8 mouse cellular contexts compared by ENCODE assay signal in genomic region chr8:111537765-111538158, GRCm38 (mm10). TPM values are rescaled to one million over a fixed set of nuclear protein-coding genes. Genes with fewer than 3 reads are reported as not detected.
DNase-seq lines count a peak whose midpoint lies in the region; ATAC-seq and TF ChIP-seq lines count a peak whose summit lies in the region.

No protein-coding gene starts in this region.

- H3K4me2 ChIP-seq in limb, embryonic 14.5 days (replicated peaks; ENCODE audit: low read depth, low read length, severe bottlenecking) = peak overlapping the region; percentile 66
- peak overlapping the region; percentile 84 for H3K4me2 ChIP-seq in stomach, embryonic 16.5 days (ENCODE audit: low read depth, low read length)

- no peaks in the 10 kb centered on the region for H3K36me3 ChIP-seq in spleen, adult 2 months (ENCODE audit: control insufficient read depth, insufficient read depth, low read length)
- H3K36me3 ChIP-seq in limb, embryonic 14.5 days (ENCODE audit: control insufficient read depth, insufficient read depth, low read length) = no peaks in the 10 kb centered on the region
- no peaks in the 10 kb centered on the region for H3K36me3 ChIP-seq in stomach, embryonic 16.5 days (ENCODE audit: control insufficient read depth, insufficient read depth, low read length)

- no peaks in the 10 kb centered on the region for H3K27me3 ChIP-seq in spleen, adult 2 months (ENCODE audit: control insufficient read depth, insufficient read depth, low read length)
- no peaks in the 10 kb centered on the region for H3K27me3 ChIP-seq in limb, embryonic 14.5 days (ENCODE audit: control insufficient read depth, insufficient read depth, low read length)
- no peaks in the 10 kb centered on the region for H3K27me3 ChIP-seq in stomach, embryonic 16.5 days (ENCODE audit: control insufficient read depth, insufficient read depth, low read length)

- no peak for ATAC-seq in limb, embryonic 14.5 days (ENCODE audit: low FRiP score, low read depth)
- ATAC-seq in stomach, embryonic 16.5 days (ENCODE audit: insufficient read depth, low FRiP score) = no peak

- H3K27ac ChIP-seq in spleen, adult 2 months (ENCODE audit: insufficient read depth, low read length) = 0 out of 2 replicates have a peak overlapping the region, but pooled peaks have one; percentile 5
- no peak overlapping the region for H3K27ac ChIP-seq in limb, embryonic 14.5 days (replicated peaks; ENCODE audit: low read depth, low read length)
- peak overlapping the region; percentile 93 for H3K27ac ChIP-seq in stomach, embryonic 16.5 days (ENCODE audit: low read length)

- intact Hi-C loops in gastrocnemius, postnatal 14 days (cut with DNase I; ENCODE audit: low total_unique reads) = loop anchor here (2.0 kb wide), 1 partner anchor 87 kb away; no protein-coding TSS in a partner anchor

- TF ChIP-seq CTCF in spleen, adult 2 months (IDR thresholded peaks at IDR 0.05; ENCODE audit: extremely low read depth, insufficient read depth, insufficient read length, insufficient replicate concordance) = no peak

- H3K4me3 ChIP-seq in spleen, adult 2 months (ENCODE audit: extremely low read depth, insufficient read depth, insufficient read length) = peak overlapping the region; percentile 90
- peak overlapping the region; percentile 93 for H3K4me3 ChIP-seq in limb, embryonic 14.5 days (replicated peaks; ENCODE audit: low read length)
- H3K4me3 ChIP-seq in stomach, embryonic 16.5 days (replicated peaks; ENCODE audit: low read length) = peak overlapping the region; percentile 96

- no peaks in the 10 kb centered on the region for H3K9me3 ChIP-seq in limb, embryonic 14.5 days (ENCODE audit: control insufficient read depth, low read length)
- H3K9me3 ChIP-seq in stomach, embryonic 16.5 days (replicated peaks; ENCODE audit: control insufficient read depth, low read length) = no peaks in the 10 kb centered on the region

- no peak for TF ChIP-seq POLR2A in spleen, adult 2 months (IDR thresholded peaks at IDR 0.05; ENCODE audit: low read depth, low read length)
- no peak for TF ChIP-seq POLR2A in limb, embryonic 14.5 days (IDR thresholded peaks at IDR 0.05; ENCODE audit: borderline replicate concordance, extremely low read depth, insufficient read depth, insufficient read length)

- H3K9ac ChIP-seq in limb, embryonic 14.5 days (ENCODE audit: low read depth, low read length, severe bottlenecking) = peak overlapping the region; percentile 97
- peak overlapping the region; percentile 92 for H3K9ac ChIP-seq in stomach, embryonic 16.5 days (ENCODE audit: low read length)

- peaks cover 3% of the 10 kb centered on the region for H3K4me1 ChIP-seq in spleen, adult 2 months (ENCODE audit: control insufficient read depth, insufficient read depth, insufficient read length)
- peaks cover 28% of the 10 kb centered on the region for H3K4me1 ChIP-seq in limb, embryonic 14.5 days (ENCODE audit: control insufficient read depth, insufficient read depth, low read length)
- H3K4me1 ChIP-seq in stomach, embryonic 16.5 days (ENCODE audit: control insufficient read depth, insufficient read depth, low read length) = peaks cover 26% of the 10 kb centered on the region

- DNase-seq in cerebellum, adult 8-10 months = peak; percentile 12
- no peak for DNase-seq in cerebellum, adult 11 months
- DNase-seq in spleen, adult 2 months (ENCODE audit: low read depth in 1 of 2, low spot score in 2 of 2) = no peak
- no peak for DNase-seq in spleen, adult 12 weeks (ENCODE audit: low spot score)
- DNase-seq in limb, embryonic 14.5 days (ENCODE audit: low spot score) = no peak
- no peak for DNase-seq in spleen, postnatal 10 days (ENCODE audit: low spot score in 2 of 2)
- no peak for DNase-seq in gastrocnemius, postnatal 14 days

- WGBS in spleen, adult 2 months = 7% methylated on average over 8 of the region's 8 CpGs
- WGBS in limb, embryonic 14.5 days = 3% methylated on average over 8 of the region's 8 CpGs
- WGBS in stomach, embryonic 16.5 days = 4% methylated on average over 8 of the region's 8 CpGs

RNA-seq across cellular contexts. Expression of gene Znrf1, which starts 1.9 kb away (rescaled TPM):
- polyA plus RNA-seq in spleen, adult 2 months (2012; rRNA removed) = 62.9 and 73.2 TPM in 2 replicates
- 133 and 158 TPM in 2 replicates for polyA plus RNA-seq in limb, embryonic 14.5 days (2012; rRNA removed)
- polyA plus RNA-seq in limb, embryonic 14.5 days (2014; fragmentation: Nextera tagmentation; extraction: Ambion mirVana) = 42.4 and 55.3 TPM in 2 replicates
- polyA plus RNA-seq in stomach, embryonic 16.5 days (2015; fragmentation: Nextera tagmentation; extraction: Ambion mirVana) = 9.7 and 14.0 TPM in 2 replicates
- total RNA-seq in gastrocnemius, postnatal 14 days (2021) = 10 to 100 TPM; 46.3 to 47.2 TPM

RNA-seq across cellular contexts. Expression of gene Wdr59, which starts 15.9 kb away (rescaled TPM):
- 4.6 and 5.0 TPM in 2 replicates for polyA plus RNA-seq in spleen, adult 2 months (2012; rRNA removed)
- 11.5 and 13.3 TPM in 2 replicates for polyA plus RNA-seq in limb, embryonic 14.5 days (2012; rRNA removed)
- polyA plus RNA-seq in limb, embryonic 14.5 days (2014; fragmentation: Nextera tagmentation; extraction: Ambion mirVana) = 6.0 and 6.1 TPM in 2 replicates
- polyA plus RNA-seq in stomach, embryonic 16.5 days (2015; fragmentation: Nextera tagmentation; extraction: Ambion mirVana) = 5.9 and 6.5 TPM in 2 replicates
- 1 to 10 TPM; 8.2 to 9.9 TPM for total RNA-seq in gastrocnemius, postnatal 14 days (2021)
